Mouse (Mus musculus) ES-Bruce4 (cell line): Measurements from ENCODE around the gene Nop10. TPM values are rescaled to one million over a fixed set of nuclear protein-coding genes. Genes with fewer than 3 reads are reported as not detected.
A peak's percentile ranks its signal among the peaks of the same experiment; 100 is the strongest.

Source experiments
- H3K27ac ChIP-seq: 2 replicates; pipeline ENCODE4 v1.5.1; 2012; ENCODE audit warnings: low read length, inconsistent platforms; ENCODE audit not compliant: insufficient read depth
- H3K27me3 ChIP-seq: 2 replicates; pipeline ENCODE4 v1.6.1; 2012; ENCODE audit warnings: mild to moderate bottlenecking, low read length, inconsistent platforms; ENCODE audit not compliant: control insufficient read depth, poor library complexity, insufficient read depth, severe bottlenecking
- H3K36me3 ChIP-seq: 2 replicates; pipeline ENCODE4 v1.6.1; 2012; ENCODE audit warnings: inconsistent platforms, mild to moderate bottlenecking, low read length, moderate library complexity; ENCODE audit not compliant: control insufficient read depth, poor library complexity, insufficient read depth, severe bottlenecking
- H3K4me1 ChIP-seq: one replicate; pipeline ENCODE4 v1.8.1; 2011; ENCODE audit warnings: low read length; ENCODE audit not compliant: control insufficient read depth, insufficient read depth
- H3K4me3 ChIP-seq: 2 replicates; pipeline ENCODE4 v1.5.1; 2011; ENCODE audit warnings: low read depth, mild to moderate bottlenecking, low read length
- H3K9ac ChIP-seq: 2 replicates; pipeline ENCODE4 v1.6.1; 2012; ENCODE audit warnings: low read depth, mild to moderate bottlenecking, inconsistent platforms; ENCODE audit not compliant: poor library complexity, severe bottlenecking
- H3K9me3 ChIP-seq: replicated peaks from 2 replicates; pipeline ENCODE4 v1.6.1; 2012; ENCODE audit warnings: mild to moderate bottlenecking, low read length, inconsistent platforms; ENCODE audit not compliant: control insufficient read depth, poor library complexity, insufficient read depth, severe bottlenecking
- CTCF ChIP-seq: IDR thresholded peaks from one replicate; pipeline ENCODE4 v1.8.1; 2011; ENCODE audit warnings: low read depth, low read length
- EP300 ChIP-seq: IDR thresholded peaks from 2 replicates; pipeline ENCODE4 v1.6.1; 2011; ENCODE audit warnings: low read depth, low read length; ENCODE audit not compliant: insufficient read depth
- POLR2A ChIP-seq: IDR thresholded peaks from one replicate; pipeline ENCODE4 v1.8.1; 2011; ENCODE audit warnings: low read length; ENCODE audit not compliant: insufficient read depth
- polyA plus RNA-seq: library from polyadenylated mRNA; stranded (reverse); fragments of >200 nt; gene quantifications from 2 replicates; pipeline ENCODE4 v1.2.4, GENCODE M21; 2011; ENCODE audit warnings: low read depth; ENCODE audit not compliant: missing spikeins, insufficient read depth, insufficient read length

Nop10 gene
- polyA plus RNA-seq, 1 experiment = 129 TPM

- Histone ChIP-seq H3K27me3 (no peaks in the 10 kb centered on the region), H3K4me3 (no peak within 1 kb of the TSS), H3K9ac (no peak within 1 kb of the TSS), H3K9me3 (no peaks in the 10 kb centered on the region), H3K27ac (no peak within 1 kb of the TSS), H3K36me3 (peaks cover 5% of the 10 kb centered on the region), H3K4me1 (no peaks in the 10 kb centered on the region)
- TF ChIP-seq CTCF (peak; percentile 44), POLR2A (no peak), EP300 (no peak)
These were observed 2.3 kb upstream of the Nop10 start, which contains the start of gene Nutm1 for GRCm38 (mm10) chr2:112259241-112259962. Gene Nutm1 (minus strand): TSS chr2:112259291.

- TF ChIP-seq EP300 (no peak), POLR2A (no peak), CTCF (no peak)
- Histone ChIP-seq H3K4me3 (peak overlapping the region; percentile 98), H3K9ac (peak overlapping the region; percentile 79), H3K27ac (no peak overlapping the region), H3K27me3 (no peaks in the 10 kb centered on the region), H3K9me3 (no peaks in the 10 kb centered on the region), H3K4me1 (no peaks in the 10 kb centered on the region), H3K36me3 (peaks cover 5% of the 10 kb centered on the region)
These were observed 1.1 kb downstream of the Nop10 start for GRCm38 (mm10) chr2:112262779-112263295.

GRCm38 (mm10) chr2:112264364-112264763, 2.6 kb downstream of the Nop10 start:
- peaks cover 5% of the 10 kb centered on the region for H3K36me3 ChIP-seq
- H3K9ac ChIP-seq = no peak overlapping the region
- no peak overlapping the region for H3K4me3 ChIP-seq
- no peaks in the 10 kb centered on the region for H3K9me3 ChIP-seq
- H3K4me1 ChIP-seq = no peaks in the 10 kb centered on the region
- TF ChIP-seq POLR2A (no peak), CTCF (no peak), EP300 (no peak)
- no peak overlapping the region for H3K27ac ChIP-seq
- H3K27me3 ChIP-seq = no peaks in the 10 kb centered on the region

GRCm38 (mm10) chr2:112265448-112266241, 3.9 kb downstream of the Nop10 start, which contains the start of gene Slc12a6:
Gene Slc12a6 (plus strand): TSS chr2:112265825.
- peak within 1 kb of the TSS; percentile 66 for H3K9ac ChIP-seq
- no peaks in the 10 kb centered on the region for H3K27me3 ChIP-seq
- peak within 1 kb of the TSS; percentile 28 for H3K27ac ChIP-seq
- peaks cover 5% of the 10 kb centered on the region for H3K36me3 ChIP-seq
- H3K4me3 ChIP-seq = peak within 1 kb of the TSS; percentile 82
- H3K9me3 ChIP-seq = no peaks in the 10 kb centered on the region
- peak; percentile 19 for TF ChIP-seq POLR2A
- no peak for TF ChIP-seq CTCF
- 0 out of 2 replicates have a peak, but pooled peaks have one; percentile 17 for TF ChIP-seq EP300
- H3K4me1 ChIP-seq = no peaks in the 10 kb centered on the region

- peak within 1 kb of the TSS; percentile 82 for H3K4me3 ChIP-seq
- peak within 1 kb of the TSS; percentile 28 for H3K27ac ChIP-seq
- no peak for TF ChIP-seq EP300
- no peak for TF ChIP-seq POLR2A
- TF ChIP-seq CTCF = no peak
- H3K9ac ChIP-seq = peak within 1 kb of the TSS; percentile 66
- peaks cover 5% of the 10 kb centered on the region for H3K36me3 ChIP-seq
- H3K4me1 ChIP-seq = no peaks in the 10 kb centered on the region
- H3K27me3 ChIP-seq = no peaks in the 10 kb centered on the region
- H3K9me3 ChIP-seq = no peaks in the 10 kb centered on the region
These were observed 4.5 kb downstream of the Nop10 start, which contains the start of gene Gm21985 for GRCm38 (mm10) chr2:112266242-112266592. Gene Gm21985 (plus strand): TSS chr2:112266314.

GRCm38 (mm10) chr2:112266780-112267179, 5.1 kb downstream of the Nop10 start:
- H3K4me3 ChIP-seq = peak overlapping the region; percentile 35
- no peaks in the 10 kb centered on the region for H3K4me1 ChIP-seq
- no peaks in the 10 kb centered on the region for H3K9me3 ChIP-seq
- H3K9ac ChIP-seq = peak overlapping the region; percentile 29; the same call in 1 of the 2 replicates
- peaks cover 5% of the 10 kb centered on the region for H3K36me3 ChIP-seq
- no peaks in the 10 kb centered on the region for H3K27me3 ChIP-seq
- H3K27ac ChIP-seq = no peak overlapping the region
- no peak for TF ChIP-seq EP300
- TF ChIP-seq CTCF = no peak
- TF ChIP-seq POLR2A = no peak
